Mouse (Mus musculus) C2C12 (cell line): Measurements from ENCODE around the gene Cfl1.
"Not testable (repeated sequence)": the region's sequence is repeated elsewhere in the genome, so short reads cannot be mapped to it uniquely, and the experiment has no call there.

Source experiments
- CTCF ChIP-seq: IDR thresholded peaks from one replicate; pipeline ENCODE4 v1.5.1; 2011; ENCODE audit not compliant: control insufficient read depth, insufficient read depth, insufficient read length
- MAX ChIP-seq: IDR thresholded peaks from one replicate; pipeline ENCODE4 v1.6.1; 2011; ENCODE audit warnings: mild to moderate bottlenecking, control low read depth
- MYOD1 ChIP-seq: IDR thresholded peaks from one replicate; pipeline ENCODE4 v1.6.1; 2011; ENCODE audit warnings: low read depth; ENCODE audit not compliant: control insufficient read depth, insufficient read length
- USF1 ChIP-seq: IDR thresholded peaks from one replicate; pipeline ENCODE4 v1.6.1; 2011; ENCODE audit warnings: low read depth, mild to moderate bottlenecking, control low read depth, moderate library complexity

GRCm38 (mm10) chr19:5489721-5490120, 534 bp upstream of the Cfl1 start:
- TF ChIP-seq CTCF, MAX, USF1, MYOD1: not testable (repeated sequence)
